Mouse (Mus musculus): ENCODE measurements around the gene Lbhd1. TPM values are rescaled to one million over a fixed set of nuclear protein-coding genes. Genes with fewer than 3 reads are reported as not detected.
"Not testable (repeated sequence)": the region's sequence is repeated elsewhere in the genome, so short reads cannot be mapped to it uniquely, and the experiment has no call there.

Gene Lbhd1
- 1 to 10 TPM; 6.4 to 7.1 TPM for total RNA-seq (2021)
- long read RNA-seq, experiment 1: 0 reads
- long read RNA-seq, experiment 2, partial matches to known transcripts: 3 of 3 reads
- long read RNA-seq, experiment 2, other reads (novel, unspliced or antisense): 0 of 3 reads

DNA sequence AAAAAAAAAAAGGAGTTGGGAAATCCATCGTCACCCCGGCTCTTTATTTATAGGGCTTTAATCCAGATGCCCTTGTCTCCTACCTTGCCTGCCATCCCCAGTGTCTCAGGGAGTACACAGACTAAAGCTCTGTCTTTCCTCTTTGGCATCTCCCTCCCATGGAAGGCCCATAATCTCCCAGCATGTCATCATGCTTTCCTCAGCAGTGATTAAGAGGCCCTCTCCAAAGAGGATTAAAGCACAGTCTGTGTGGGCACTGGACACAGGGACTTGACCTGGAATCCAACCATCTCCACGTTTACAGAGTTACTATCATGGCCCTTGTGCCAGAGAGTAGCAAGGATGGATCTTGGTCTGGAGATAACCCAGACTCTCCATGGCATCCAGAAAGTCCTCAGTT, at the start of gene Lbhd1, which contains the start of gene Gm49403:
Lbhd1 (plus strand) TSS at position 117 of the 400 bp plus-strand sequence.
Gm49403 (plus strand) TSS at position 315 of the 400 bp plus-strand sequence.
- DNase-seq (ENCODE audit: low spot score in 2 of 2): no peak

DNA sequence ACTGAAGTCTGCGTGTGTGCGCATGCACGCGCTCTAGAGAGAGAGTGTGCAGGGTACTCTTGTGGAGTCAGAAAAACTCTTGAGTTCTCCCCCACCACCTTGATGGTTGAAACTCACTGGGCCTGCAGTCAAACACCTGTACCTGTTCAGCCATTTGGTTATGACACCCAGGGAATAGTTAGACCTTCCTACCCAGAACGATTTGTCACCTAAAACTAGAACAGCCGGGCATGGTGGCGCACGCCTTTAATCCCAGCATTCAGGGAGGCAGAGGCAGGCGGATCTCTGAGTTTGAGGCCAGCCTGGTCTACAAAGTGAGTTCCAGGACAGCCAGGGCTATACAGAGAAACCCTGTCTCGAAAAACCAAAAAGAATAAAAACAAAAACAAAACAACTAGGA, 47.2 kb upstream of the Lbhd1 start:
- DNase-seq (ENCODE audit: low spot score in 2 of 2): not testable (repeated sequence)

DNA sequence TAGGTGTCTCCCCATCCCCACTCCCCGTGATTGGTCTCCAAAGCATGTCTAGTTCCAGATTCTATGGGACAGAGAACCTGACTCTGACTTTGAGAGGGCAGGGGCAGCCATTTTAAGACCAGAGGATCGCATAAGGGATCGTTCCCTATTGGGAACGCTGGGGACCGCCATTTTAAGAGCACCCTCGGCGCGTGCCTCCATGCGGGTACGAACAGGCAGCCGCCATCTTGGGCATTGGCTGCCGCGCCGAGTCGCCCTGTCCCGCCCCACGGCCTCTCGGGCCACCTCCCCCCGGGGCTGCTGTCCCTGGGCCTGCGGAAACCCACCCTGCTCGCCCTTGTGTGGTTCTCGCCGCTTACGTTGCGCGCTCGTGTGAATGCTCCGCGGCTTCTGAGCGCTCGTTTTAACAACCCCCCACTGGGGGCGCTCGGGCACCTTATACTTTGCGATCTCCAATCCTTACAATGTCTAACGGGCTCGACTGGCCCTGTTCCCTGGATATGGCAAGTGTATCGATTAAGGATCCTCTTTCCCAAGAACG, 46.2 kb upstream of the Lbhd1 start, which contains the start of gene Bscl2:
Bscl2 (plus strand) TSS at position 217 of the 541 bp plus-strand sequence.
- DNase-seq (ENCODE audit: low spot score in 2 of 2): peak; percentile 72 to 80

DNA sequence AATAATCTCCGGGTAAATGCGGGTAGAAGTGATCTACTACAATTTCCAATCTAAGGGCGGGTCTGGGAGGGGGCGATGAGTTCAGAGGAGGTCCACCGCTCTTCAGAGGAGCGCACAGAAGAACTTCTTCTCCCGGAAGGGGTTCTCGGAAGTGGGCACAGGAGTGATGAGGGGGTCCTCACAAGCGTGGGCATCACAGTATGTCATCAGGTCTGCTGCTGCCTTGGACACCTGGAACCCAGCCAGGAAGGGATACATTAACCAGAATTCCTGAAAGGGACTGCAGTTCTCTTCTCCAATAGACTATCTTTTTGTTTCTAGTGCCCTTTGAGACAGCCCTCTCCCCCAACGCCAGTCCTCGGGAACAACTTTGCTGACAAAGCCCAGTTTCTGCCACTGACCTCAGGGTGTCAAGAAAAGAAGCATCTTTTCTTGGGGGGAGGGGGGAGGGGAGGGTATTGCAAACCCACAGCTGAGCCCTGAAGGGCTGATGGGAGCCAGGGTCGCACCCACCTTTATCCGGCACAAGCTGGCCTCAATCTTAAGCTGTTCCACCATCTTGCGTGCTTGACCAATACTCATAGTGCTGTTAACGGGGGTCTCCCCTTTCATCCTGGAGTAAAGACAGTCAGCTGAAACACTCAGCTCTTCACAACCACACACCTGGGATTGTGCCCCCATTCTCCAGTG, 45.3 kb upstream of the Lbhd1 start:
- peak in 1 of 2 experiments; percentile 47 for DNase-seq (ENCODE audit: low spot score in 2 of 2)

DNA sequence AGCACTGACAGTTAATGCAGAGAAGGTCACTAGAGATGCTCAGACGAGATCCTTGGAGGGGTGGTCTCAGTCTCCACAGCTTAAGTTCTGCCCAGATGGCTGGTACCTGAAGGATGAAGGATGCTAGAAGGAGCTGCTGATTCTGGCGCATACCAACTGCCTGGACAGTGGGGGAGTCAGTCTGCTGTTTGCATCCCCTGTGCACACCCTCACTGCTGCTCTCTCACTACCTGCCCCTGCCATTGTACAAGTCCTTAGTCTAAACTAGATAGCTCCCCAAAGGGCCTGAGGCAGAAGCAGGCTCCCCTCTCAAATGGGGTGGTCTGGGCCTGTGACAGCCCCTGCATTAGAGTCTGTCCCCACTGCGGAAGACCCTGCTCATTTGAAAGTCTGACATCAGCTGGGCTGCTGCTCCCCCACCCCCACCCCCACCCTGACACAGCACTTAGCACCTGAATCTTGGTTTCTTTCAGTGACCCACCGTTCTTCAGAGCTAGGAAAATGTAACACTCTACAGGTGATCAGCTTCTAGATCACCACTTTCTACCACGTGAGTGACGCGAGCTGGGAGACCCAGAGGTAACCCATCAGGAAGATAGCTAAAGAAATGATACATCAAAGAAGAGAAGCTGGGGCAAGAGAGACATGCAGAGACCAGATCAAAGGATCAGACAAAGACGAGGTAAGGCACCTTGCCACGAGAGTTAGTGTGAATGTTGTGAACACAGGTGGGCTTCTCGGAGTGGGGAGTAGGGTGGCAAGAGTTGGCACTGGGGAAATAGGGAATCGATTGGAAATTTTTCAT, 44.2 kb upstream of the Lbhd1 start, which contains the start of gene Gng3:
Gng3 (minus strand) TSS at position 92 of the 805 bp plus-strand sequence.
- no peak for DNase-seq (ENCODE audit: low spot score in 2 of 2)

DNA sequence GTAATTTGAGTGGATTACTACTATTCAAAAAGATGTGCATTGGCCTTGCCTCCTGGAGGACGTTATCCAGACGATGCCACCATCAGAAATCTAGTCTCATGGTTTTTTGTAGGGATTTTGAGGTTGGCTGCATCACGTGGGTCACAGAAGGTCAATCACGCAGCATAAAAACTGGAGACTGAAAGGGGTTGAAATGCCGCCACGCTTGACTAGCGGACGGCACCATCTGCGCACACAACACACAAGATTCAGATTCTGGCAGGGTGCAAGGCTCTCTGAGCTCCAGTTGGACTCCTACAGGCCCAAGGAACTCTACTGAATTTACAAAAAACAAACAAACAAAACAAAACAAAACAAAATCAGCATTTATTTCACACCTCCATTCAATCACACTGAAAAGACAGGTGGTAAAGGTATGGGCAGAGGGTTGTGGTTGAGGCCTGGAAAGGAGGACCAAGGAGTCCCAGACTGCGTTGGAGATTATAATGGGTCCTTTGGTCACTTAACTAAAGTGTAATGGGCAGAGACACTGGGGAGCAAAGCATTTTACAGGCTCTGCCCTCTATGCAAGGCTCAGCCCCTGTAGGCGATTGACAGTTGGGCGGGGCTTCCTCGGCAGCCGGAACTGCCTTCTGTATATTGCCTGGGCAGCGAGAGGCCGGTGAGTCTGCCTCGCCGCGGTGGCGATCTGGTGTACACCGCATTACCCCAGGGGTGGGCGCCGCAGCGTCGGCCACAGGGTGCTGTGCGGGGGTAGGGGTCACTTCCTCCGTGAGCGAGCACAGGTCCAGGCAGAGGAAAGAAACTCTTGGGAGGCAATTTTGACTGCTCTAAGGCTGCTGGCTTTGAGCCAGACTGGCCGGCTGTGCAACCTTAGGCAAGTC, 43.4 kb upstream of the Lbhd1 start:
- DNase-seq (ENCODE audit: low spot score in 2 of 2): peak; percentile 74 to 76

DNA sequence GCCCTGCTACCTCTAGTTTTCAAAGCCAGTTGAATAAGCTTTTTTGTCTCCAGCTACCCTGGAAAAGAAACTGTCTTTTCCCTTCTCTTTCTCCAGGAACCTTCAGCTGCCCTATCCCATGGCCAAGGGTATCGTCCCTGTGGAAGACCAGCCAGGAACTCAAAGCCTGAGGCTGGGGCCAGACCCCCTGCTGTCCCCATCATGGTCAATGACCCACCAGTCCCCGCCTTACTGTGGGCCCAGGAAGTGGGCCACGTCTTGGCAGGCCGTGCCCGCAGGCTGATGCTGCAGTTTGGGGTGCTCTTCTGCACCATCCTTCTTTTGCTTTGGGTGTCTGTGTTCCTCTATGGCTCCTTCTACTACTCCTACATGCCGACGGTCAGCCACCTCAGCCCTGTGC, 42.5 kb upstream of the Lbhd1 start:
- DNase-seq (ENCODE audit: low spot score in 2 of 2): no peak

DNA sequence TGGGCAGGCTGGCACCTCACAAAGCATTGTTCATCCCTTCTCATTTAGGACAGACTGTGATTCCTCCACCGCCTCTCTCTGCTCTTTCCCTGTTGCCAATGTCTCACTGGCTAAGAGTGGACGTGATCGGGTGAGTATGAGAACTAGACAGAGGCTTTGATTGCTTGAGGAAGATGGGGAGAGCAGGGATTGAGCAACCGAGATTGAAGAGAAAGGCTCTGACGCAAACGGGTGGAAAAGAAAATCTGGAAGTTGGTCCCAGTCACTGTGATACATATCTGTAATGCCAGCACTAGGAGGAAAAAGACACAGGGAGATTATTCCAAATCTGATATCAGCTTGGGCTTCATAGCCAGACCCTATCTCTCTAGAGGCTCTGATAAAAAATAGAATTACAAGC, 40.6 kb upstream of the Lbhd1 start:
- no peak for DNase-seq (ENCODE audit: low spot score in 2 of 2)

DNA sequence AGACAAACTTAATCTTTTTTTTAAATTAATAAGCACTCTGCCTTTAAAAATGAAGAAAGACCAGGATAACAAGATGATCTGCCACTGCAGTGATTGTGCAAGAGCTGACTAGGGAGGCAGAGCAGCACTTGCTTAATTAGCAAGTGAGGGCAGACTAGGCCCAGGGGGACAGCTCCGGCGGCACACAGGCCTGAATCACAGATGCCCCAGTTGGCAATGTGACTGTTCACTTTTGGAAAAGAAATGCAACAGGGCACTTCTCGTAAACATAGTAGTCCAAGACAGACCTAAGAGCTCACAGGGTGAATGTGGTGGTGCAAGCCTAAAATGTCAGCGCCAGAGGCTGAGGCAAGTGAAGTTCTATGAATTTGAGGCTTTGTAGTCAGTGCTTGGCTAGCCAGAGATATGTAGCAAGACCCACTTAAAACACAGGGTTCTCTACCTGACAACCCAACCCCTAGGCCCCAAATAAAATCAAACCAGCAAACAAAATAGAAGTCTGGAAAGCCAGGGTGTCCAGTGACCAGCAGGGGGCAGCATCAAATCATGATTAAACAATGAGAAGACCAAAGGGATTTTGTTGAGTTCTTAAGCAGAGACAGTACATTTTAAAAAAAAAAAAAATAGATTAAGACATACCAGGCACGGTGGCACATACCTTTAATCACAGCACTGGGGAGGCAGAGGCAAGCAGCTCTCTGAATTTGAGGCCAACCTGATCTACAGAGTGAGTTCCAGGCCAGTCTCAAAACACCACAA, 39.0 kb upstream of the Lbhd1 start:
- peak; percentile 70 to 81 for DNase-seq (ENCODE audit: low spot score in 2 of 2)

DNA sequence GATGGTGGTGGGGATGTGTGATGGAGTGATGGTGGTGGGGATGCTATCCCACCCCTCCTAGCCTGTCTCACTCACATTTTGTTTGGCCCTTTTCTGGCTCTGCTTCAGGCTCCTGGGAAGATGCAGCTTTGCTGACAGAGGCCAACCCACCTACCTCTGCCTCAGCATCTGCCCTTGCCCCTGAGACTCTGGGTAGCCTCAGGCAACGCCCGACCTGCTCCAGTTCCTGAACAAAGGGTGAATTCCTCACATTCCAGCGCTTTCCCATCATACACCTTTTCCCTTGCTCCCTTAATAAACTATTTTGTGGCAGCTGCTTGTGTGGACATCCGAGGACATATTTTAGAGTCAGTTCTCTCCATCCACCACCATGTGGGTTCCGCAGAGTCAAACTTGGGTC, 35.2 kb upstream of the Lbhd1 start:
- no peak for DNase-seq (ENCODE audit: low spot score in 2 of 2)

DNA sequence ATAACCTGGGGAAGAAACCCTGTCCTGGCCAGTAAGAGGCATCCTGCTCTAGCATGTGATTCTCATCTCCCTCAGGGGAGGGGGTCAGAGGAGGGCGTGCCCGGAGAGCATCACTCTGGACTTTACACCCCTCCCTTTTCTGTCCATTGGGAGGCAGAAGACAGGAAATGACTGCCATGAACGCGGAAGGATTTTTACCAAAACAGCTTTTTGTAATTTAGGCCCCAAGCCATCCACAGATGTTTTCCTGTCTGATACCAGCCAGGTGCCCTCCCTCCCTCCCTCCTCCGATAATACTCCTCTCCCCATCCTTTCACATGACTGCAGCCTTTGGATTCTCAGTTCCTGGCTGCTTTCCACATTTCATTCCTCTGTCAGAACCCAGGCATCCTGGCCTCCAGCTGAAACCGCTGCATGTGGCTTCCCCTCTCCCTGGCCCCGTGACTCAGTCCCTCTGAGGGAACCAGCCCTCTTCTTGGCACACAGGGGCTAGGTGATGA, 33.1 kb upstream of the Lbhd1 start, which contains the start of gene Lrrn4cl:
Lrrn4cl (plus strand) TSS at position 367 of the 500 bp plus-strand sequence.
- DNase-seq (ENCODE audit: low spot score in 2 of 2): peak in 1 of 2 experiments; percentile 30

DNA sequence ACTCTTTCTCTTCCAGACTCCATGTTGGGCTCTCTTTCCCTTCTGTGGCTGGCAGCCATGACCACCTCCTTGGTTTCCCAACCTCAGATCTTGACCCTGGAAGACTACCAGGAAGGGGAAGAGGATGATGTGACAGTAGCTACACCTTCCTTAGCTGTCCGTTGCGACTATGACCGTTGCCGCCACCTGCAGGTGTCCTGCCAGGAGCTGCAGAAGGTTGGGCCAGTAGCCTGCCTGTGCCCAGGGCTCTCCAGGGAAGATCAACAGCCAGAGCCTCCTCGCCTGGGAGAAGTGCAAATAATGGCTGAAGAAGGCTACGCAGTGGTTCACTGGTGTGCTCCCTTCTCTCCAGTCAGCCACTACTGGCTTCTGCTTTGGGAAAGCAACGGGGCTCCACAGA, 31.9 kb upstream of the Lbhd1 start:
- DNase-seq (ENCODE audit: low spot score in 2 of 2): no peak

DNA sequence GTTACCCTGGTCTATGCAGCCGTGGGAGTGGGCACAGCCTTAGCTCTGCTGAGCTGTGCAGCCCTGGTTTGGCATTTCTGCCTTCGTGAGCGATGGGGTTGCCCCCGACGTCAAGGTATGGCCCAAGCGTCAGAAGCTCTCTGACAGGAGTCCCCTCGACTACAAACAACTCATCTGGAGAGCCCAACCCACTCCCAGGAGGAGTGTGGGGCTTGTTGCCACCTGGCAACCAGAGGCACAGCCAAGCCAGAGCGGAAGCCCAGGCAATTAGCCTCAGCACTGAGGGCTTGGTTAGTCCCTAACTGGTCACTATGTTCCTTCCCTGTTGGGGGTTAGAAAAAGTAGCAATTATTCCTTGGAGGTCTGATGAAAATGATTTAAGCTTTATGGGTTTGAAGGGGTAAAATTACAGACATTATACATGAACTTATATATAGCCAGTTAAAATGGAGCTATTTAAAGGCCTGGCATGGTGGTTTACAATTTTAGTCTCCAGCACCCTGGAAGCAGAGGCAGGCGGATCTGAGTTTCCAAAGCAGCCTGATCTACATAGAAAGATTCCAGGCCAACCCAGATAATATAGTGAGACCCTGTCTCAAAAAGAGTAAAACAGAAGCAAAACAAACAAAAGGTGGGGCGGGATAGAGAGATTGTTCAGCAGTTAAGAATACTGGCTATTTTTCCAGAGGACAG, 31.1 kb upstream of the Lbhd1 start:
- no peak for DNase-seq (ENCODE audit: low spot score in 2 of 2)

DNA sequence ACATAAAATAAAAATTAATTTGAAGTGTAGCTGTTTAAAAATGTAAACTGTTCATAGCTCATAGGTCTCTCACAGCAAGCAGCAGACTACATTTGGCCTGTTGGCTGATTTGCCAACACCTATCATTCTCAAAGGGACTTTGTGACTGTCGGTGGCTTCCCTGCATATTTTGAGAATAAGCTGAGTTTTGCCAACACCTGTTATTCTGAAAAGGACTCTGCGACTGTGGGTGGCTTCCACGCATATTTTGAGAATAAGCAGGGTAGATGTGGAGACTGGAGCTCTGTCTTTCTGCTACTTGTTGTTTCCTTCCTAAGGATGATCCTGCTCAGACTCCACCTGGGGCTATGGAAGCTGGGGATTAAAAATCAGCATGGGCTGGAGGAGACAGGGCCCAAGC, 30.4 kb upstream of the Lbhd1 start:
- no peak for DNase-seq (ENCODE audit: low spot score in 2 of 2)

DNA sequence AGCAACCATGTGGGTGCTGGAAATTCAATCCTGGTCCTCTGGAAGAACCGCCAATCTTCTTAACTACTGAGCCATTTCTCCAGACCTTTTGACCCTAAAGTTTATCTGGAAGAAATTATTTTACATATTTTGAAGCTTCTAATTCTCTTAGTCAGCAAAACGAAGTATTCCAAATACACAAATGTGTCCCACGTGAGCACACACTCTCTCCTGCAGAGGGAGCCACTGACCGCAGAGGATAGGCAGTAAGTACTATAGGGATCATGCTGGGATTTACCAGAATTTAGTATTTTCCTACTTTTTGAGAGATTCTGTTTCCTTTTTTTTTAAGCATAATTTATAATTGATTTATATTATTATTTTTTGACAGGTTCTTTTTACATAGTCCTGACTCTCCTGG, 25.8 kb upstream of the Lbhd1 start:
- no peak for DNase-seq (ENCODE audit: low spot score in 2 of 2)

DNA sequence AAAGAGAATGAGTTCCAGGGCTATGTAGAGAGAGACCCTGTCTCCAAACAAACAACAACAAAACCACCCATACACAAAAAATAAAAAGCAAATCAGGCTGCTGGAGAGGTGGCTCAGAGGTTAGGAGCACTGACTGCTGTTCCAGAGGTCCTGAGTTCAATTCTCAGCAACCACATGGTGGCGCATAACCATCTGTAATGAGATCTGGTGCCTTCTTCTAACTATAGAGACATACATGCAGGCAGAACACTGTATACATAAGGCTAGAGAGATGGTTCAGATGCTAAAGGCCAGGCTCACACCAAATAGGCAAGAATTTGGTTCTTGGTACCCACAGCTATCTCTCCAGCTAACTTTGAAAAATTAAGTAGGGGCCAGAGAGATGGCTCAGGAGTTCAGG, 24.5 kb upstream of the Lbhd1 start:
- DNase-seq (ENCODE audit: low spot score in 2 of 2): no peak

DNA sequence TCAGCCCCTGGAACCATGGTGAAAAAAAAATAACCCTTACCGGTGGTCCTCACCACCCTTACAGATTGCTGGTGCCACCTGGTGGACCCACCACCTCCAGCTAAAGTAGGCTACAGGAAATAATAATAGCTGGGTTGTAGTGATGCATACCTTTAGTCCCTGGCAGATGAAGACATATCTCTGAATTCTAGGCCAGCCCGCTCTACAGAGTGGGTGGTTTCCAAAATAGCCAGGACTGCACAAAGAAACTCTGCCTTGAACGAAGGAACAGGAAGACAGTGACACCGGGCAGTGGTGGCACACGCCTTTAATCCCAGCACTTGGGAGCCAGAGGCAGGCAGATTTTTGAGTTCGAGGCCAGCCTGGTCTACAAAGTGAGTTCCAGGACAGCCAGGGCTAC, 19.3 kb upstream of the Lbhd1 start:
- DNase-seq (ENCODE audit: low spot score in 2 of 2): no peak

DNA sequence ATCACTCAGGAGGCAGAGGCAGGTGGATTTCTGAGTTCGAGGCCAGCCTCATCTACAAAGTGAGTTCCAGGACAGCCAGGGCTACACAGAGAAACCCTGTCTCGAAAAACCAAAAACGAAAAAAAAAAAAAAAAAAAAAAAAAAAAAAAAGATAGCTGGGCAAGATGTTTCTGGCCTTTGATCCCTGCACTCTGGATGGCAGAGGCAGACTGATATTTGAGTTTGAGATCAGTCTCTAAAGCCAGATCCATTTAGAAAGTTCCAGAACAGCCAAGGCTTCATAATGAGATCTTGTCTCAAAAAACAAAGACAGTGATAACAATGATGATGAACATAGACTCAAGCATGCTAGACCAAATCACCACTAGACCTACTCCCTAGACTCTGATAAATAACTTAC, 13.2 kb upstream of the Lbhd1 start:
- not testable (repeated sequence) for DNase-seq (ENCODE audit: low spot score in 2 of 2)

DNA sequence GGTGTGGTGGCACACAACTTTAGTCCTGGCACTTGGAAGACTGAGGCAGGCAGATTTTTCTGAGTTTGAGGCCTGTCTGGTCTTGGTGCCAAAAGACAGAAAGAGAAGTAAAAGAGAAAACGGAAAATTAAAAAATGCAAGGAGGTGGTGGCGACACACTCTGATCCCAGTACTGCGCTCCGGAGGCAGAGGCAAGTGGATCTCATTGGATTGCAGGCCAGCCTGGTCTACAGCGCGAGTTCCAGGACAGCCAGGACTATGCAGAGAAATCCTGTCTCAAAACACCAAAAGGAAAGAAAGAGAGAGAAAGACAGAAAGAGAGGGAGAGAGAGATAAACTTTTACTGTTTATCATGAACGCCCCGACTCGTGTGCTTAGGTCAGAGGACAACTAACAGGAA, 12.7 kb upstream of the Lbhd1 start:
- DNase-seq (ENCODE audit: low spot score in 2 of 2): no peak
